Mouse (Mus musculus): ENCODE data around the gene Ccdc122. TPM values are rescaled to one million over a fixed set of nuclear protein-coding genes. Genes with fewer than 3 reads are reported as not detected.
"Not testable (repeated sequence)": the region's sequence is repeated elsewhere in the genome, so short reads cannot be mapped to it uniquely, and the experiment has no call there.

The Ccdc122 gene
- polyA plus RNA-seq (2016; fragmentation: Nextera tagmentation; extraction: Ambion mirVana) = 1.5 TPM in 2 replicates

DNA sequence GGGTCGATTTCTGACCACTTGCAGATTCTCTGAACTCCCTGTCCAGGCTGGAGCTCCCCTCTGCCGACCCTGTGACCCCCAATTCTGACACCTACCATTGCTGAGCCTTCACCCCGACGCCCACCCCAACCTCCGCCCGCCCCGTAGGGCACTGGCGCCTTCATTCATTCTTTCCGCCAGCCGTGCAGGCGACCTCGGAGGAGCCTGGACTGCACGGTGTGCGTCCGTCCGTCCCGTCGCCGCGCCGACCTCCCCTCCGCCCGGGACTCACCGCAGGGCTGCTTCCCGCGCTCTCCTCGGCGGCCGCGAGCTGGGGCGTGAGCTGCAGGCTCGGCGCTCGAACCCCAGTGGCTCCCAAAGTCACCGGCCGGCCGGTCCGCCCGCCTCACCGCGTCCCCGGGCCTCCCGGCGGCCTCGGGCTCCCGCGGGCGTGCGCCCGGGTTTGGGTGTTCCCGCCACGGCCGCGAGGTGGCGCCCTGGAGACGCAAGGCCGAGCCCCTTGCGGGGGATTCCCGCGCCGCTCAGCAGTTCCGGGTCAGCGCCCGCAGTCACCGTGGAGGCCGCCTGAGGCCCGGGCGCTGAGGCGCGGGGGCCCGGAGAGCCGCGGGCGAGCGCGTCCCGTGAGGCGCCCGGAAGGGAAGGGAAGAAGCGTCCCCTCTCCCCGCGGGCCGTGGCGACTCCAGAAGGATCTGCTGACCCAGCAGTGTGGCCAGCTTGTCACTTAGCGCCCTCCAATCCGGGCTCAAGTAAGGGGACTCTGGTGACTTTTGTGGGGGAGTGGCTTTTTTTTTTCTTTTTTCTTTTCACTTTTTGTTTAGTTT is at the start of gene Ccdc122, which contains the start of gene Lacc1:
Gene Ccdc122, plus strand, starts transcription at position 547 of the 821 bp plus-strand sequence.
Gene Lacc1, minus strand, starts transcription at position 679 of the 821 bp plus-strand sequence.
- H3K36me3 ChIP-seq = no peaks in the 10 kb centered on the region
- H3K4me1 ChIP-seq = peaks cover 4% of the 10 kb centered on the region; the same call in 1 of the 2 replicates
- no peak within 1 kb of the TSS for H3K27ac ChIP-seq
- H3K9me3 ChIP-seq (replicated peaks) = no peaks in the 10 kb centered on the region
- peak within 1 kb of the TSS; percentile 37 for H3K9ac ChIP-seq
- WGBS = under 1% methylated on average over 69 of the region's 86 CpGs
- H3K4me3 ChIP-seq = peak within 1 kb of the TSS; percentile 55
- H3K27me3 ChIP-seq = peaks cover 2% of the 10 kb centered on the region; the same call in 1 of the 2 replicates
- H3K4me2 ChIP-seq (replicated peaks) = peak within 1 kb of the TSS; percentile 70
- ATAC-seq (ENCODE audit: low FRiP score) = peak; percentile 63; the same call in 1 of the 2 replicates

- H3K4me1 ChIP-seq; H3K9ac ChIP-seq; H3K4me3 ChIP-seq; H3K9me3 ChIP-seq (replicated peaks); H3K4me2 ChIP-seq (replicated peaks); H3K27me3 ChIP-seq; H3K36me3 ChIP-seq; ATAC-seq (ENCODE audit: low FRiP score); H3K27ac ChIP-seq: not testable (repeated sequence)
- 89% methylated on average over 2 of the region's 2 CpGs for WGBS
Observed at GRCm38 (mm10) chr14:76990351-76990750, 46.2 kb upstream of the Ccdc122 start.

- 56% methylated on average over 8 of the region's 8 CpGs for WGBS
- H3K9ac ChIP-seq = no peak overlapping the region
- H3K27me3 ChIP-seq = no peaks in the 10 kb centered on the region
- no peak overlapping the region for H3K4me3 ChIP-seq
- no peaks in the 10 kb centered on the region for H3K36me3 ChIP-seq
- no peak overlapping the region for H3K4me2 ChIP-seq (replicated peaks)
- ATAC-seq (ENCODE audit: low FRiP score) = no peak
- H3K9me3 ChIP-seq (replicated peaks) = no peaks in the 10 kb centered on the region
- H3K27ac ChIP-seq = no peak overlapping the region
- H3K4me1 ChIP-seq = peaks cover 3% of the 10 kb centered on the region; the same call in 1 of the 2 replicates
Observed at GRCm38 (mm10) chr14:77004740-77005139, 31.8 kb upstream of the Ccdc122 start.

DNA sequence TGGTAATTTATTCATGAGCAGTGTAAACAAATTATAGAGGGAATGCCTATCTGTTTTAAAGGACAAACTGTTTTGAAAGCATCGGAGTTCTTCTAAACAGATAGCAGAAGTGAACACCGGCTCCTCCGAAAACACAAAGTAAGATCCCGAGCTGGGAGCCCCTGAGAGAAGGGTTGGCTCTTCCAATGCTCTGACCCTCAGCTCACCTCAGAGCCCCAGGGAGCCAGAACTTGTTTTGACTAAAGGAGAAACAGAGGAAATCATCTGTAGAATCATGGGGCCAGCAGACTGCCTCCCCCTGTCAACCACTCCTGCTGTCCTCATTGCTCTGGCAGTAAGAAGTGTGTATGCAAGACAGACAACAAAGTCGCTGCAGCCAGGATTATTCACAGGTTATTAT is 31.0 kb upstream of the Ccdc122 start:
- 62% methylated on average over 5 of the region's 5 CpGs for WGBS
- Histone ChIP-seq H3K4me2 (replicated peaks) (no peak overlapping the region), H3K9ac (no peak overlapping the region), H3K36me3 (no peaks in the 10 kb centered on the region), H3K27ac (no peak overlapping the region), H3K4me1 (peaks cover 3% of the 10 kb centered on the region; the same call in 1 of the 2 replicates), H3K4me3 (no peak overlapping the region), H3K27me3 (no peaks in the 10 kb centered on the region), H3K9me3 (replicated peaks) (no peaks in the 10 kb centered on the region)
- no peak for ATAC-seq (ENCODE audit: low FRiP score)

GRCm38 (mm10) chr14:77008238-77008637 is 28.3 kb upstream of the Ccdc122 start:
- no peaks in the 10 kb centered on the region for H3K27me3 ChIP-seq
- ATAC-seq (ENCODE audit: low FRiP score) = peak; percentile 50; the same call in 1 of the 2 replicates
- WGBS = 21% methylated on average over 3 of the region's 3 CpGs

DNA sequence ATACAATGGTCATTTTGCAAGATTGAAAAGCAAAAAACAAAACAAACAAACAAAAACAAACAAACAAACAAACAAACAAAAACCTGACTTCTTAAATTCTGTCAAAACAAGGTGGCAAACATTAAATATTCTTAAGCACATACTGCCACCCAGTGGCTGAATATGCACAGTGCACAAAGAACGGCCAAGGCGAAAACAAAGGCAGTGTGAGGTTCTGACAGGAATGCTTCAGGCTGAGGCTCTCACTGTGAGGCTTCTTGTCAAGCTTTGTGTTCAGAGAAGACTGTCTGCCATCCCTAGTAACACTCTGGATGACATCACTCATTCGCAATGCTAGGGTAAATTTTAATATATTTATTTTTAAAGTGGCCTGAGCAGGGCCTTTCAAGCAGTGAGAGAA is 24.8 kb upstream of the Ccdc122 start:
- H3K4me2 ChIP-seq (replicated peaks) = no peak overlapping the region
- no peaks in the 10 kb centered on the region for H3K4me1 ChIP-seq
- no peaks in the 10 kb centered on the region for H3K9me3 ChIP-seq (replicated peaks)
- 0 out of 2 replicates have a peak overlapping the region, but pooled peaks have one; percentile 38 for H3K9ac ChIP-seq
- 4% methylated on average over 3 of the region's 3 CpGs for WGBS
- H3K36me3 ChIP-seq = no peaks in the 10 kb centered on the region
- H3K4me3 ChIP-seq = no peak overlapping the region
- peak; percentile 67; the same call in 1 of the 2 replicates for ATAC-seq (ENCODE audit: low FRiP score)
- no peak overlapping the region for H3K27ac ChIP-seq
- H3K27me3 ChIP-seq = no peaks in the 10 kb centered on the region

More at GRCm38 (mm10) chr14:77008238-77008637, 28.3 kb upstream of the Ccdc122 start:
- Histone ChIP-seq H3K9me3 (replicated peaks) (no peaks in the 10 kb centered on the region), H3K4me3 (no peak overlapping the region), H3K4me1 (peaks cover 3% of the 10 kb centered on the region; the same call in 1 of the 2 replicates), H3K4me2 (replicated peaks) (no peak overlapping the region), H3K27ac (no peak overlapping the region), H3K36me3 (no peaks in the 10 kb centered on the region), H3K9ac (no peak overlapping the region)

GRCm38 (mm10) chr14:77016783-77017182 is 19.8 kb upstream of the Ccdc122 start:
- WGBS = 60% methylated on average over 12 of the region's 12 CpGs
- H3K9me3 ChIP-seq (replicated peaks); H3K4me3 ChIP-seq; ATAC-seq (ENCODE audit: low FRiP score); H3K36me3 ChIP-seq; H3K27ac ChIP-seq; H3K9ac ChIP-seq; H3K4me2 ChIP-seq (replicated peaks); H3K27me3 ChIP-seq; H3K4me1 ChIP-seq: not testable (repeated sequence)

- Histone ChIP-seq H3K27me3 (no peaks in the 10 kb centered on the region), H3K4me1 (no peaks in the 10 kb centered on the region), H3K9me3 (replicated peaks) (no peaks in the 10 kb centered on the region), H3K36me3 (no peaks in the 10 kb centered on the region), H3K9ac (no peak overlapping the region), H3K4me3 (no peak overlapping the region), H3K4me2 (replicated peaks) (no peak overlapping the region), H3K27ac (no peak overlapping the region)
- WGBS = 89% methylated on average over 6 of the region's 6 CpGs
- no peak for ATAC-seq (ENCODE audit: low FRiP score)
Observed at GRCm38 (mm10) chr14:77017211-77017610, 19.4 kb upstream of the Ccdc122 start.

GRCm38 (mm10) chr14:77024499-77024898 is 12.1 kb upstream of the Ccdc122 start:
- Histone ChIP-seq H3K9me3 (replicated peaks) (no peaks in the 10 kb centered on the region), H3K9ac (no peak overlapping the region), H3K27me3 (no peaks in the 10 kb centered on the region), H3K36me3 (no peaks in the 10 kb centered on the region), H3K4me3 (no peak overlapping the region), H3K27ac (no peak overlapping the region), H3K4me1 (no peaks in the 10 kb centered on the region), H3K4me2 (replicated peaks) (no peak overlapping the region)
- ATAC-seq (ENCODE audit: low FRiP score) = no peak
- WGBS = 91% methylated on average over 3 of the region's 3 CpGs

DNA sequence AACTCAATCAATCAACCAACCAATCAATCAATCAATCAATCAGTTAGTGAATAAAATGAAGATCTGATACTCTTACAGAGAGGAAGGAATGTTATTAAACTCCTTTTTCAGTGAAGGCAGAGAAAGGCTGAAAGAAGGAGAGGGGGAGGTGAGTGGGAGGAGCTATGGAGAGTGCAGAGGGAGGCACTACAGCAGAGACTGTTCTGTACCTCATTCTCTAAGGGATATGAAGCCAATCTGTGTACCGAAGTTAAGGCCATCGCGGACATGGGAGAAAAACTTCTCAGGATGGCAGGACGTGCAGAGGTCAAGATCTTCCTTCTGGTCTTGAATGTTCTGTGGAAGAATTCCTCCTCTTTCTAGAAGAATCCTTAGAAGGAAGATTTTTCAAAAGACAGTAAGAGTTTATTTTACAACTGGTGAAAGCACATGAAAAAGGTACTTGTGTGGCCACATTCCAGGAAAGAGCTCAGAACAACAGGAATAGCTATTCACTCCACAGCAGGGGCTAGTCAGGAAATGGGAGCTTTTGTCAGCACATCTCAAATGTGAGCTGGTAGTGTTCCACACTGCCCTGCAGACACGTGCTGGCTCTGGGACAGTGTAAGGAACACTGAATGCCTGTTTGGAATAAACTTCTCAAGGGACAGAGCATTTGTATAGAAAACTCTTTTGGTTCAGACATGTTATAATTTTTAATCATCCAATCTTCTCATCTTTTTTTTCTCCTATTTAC is 7.1 kb upstream of the Ccdc122 start:
- WGBS = 56% methylated on average over 5 of the region's 5 CpGs
- no peak for ATAC-seq (ENCODE audit: low FRiP score)
- no peaks in the 10 kb centered on the region for H3K36me3 ChIP-seq

GRCm38 (mm10) chr14:77030808-77031207 is 5.8 kb upstream of the Ccdc122 start:
- no peak for ATAC-seq (ENCODE audit: low FRiP score)
- H3K4me2 ChIP-seq (replicated peaks) = no peak overlapping the region
- H3K9ac ChIP-seq = no peak overlapping the region
- no peaks in the 10 kb centered on the region for H3K4me1 ChIP-seq
- H3K9me3 ChIP-seq (replicated peaks) = no peaks in the 10 kb centered on the region
- WGBS = 89% methylated on average over 5 of the region's 5 CpGs
- no peak overlapping the region for H3K4me3 ChIP-seq
- no peaks in the 10 kb centered on the region for H3K27me3 ChIP-seq
- no peaks in the 10 kb centered on the region for H3K36me3 ChIP-seq
- no peak overlapping the region for H3K27ac ChIP-seq

More for the DNA sequence above, 7.1 kb upstream of the Ccdc122 start:
- Histone ChIP-seq H3K4me3 (no peak overlapping the region), H3K27me3 (no peaks in the 10 kb centered on the region), H3K27ac (no peak overlapping the region), H3K9ac (no peak overlapping the region), H3K4me1 (no peaks in the 10 kb centered on the region), H3K4me2 (replicated peaks) (no peak overlapping the region), H3K9me3 (replicated peaks) (no peaks in the 10 kb centered on the region)

GRCm38 (mm10) chr14:77032433-77032832 is 4.1 kb upstream of the Ccdc122 start:
- H3K9me3 ChIP-seq (replicated peaks) = no peaks in the 10 kb centered on the region
- 57% methylated on average over 5 of the region's 5 CpGs for WGBS
- ATAC-seq (ENCODE audit: low FRiP score) = no peak

More at GRCm38 (mm10) chr14:77032433-77032832, 4.1 kb upstream of the Ccdc122 start:
- no peak overlapping the region for H3K4me2 ChIP-seq (replicated peaks)
- no peak overlapping the region for H3K27ac ChIP-seq
- H3K4me1 ChIP-seq = peaks cover 4% of the 10 kb centered on the region; the same call in 1 of the 2 replicates
- no peak overlapping the region for H3K9ac ChIP-seq
- H3K36me3 ChIP-seq = no peaks in the 10 kb centered on the region
- H3K27me3 ChIP-seq = peaks cover 2% of the 10 kb centered on the region; the same call in 1 of the 2 replicates
- H3K4me3 ChIP-seq = no peak overlapping the region
